Mouse (Mus musculus) spleen, adult 2 months (tissue): Measurements from ENCODE around the gene Cped1.

ENCODE experiments used
- CTCF ChIP-seq: fragments of 200-500 bp; IDR thresholded peaks from 2 replicates; pipeline ENCODE4 v1.5.1; 2011; ENCODE audit warnings: mild to moderate bottlenecking, inconsistent platforms; ENCODE audit not compliant: insufficient read depth, insufficient read length, insufficient replicate concordance; ENCODE audit errors: extremely low read depth
- POLR2A ChIP-seq: fragments of 200-500 bp; IDR thresholded peaks from 2 replicates; pipeline ENCODE4 v1.6.1; 2011; ENCODE audit warnings: low read depth, low read length, inconsistent platforms

DNA sequence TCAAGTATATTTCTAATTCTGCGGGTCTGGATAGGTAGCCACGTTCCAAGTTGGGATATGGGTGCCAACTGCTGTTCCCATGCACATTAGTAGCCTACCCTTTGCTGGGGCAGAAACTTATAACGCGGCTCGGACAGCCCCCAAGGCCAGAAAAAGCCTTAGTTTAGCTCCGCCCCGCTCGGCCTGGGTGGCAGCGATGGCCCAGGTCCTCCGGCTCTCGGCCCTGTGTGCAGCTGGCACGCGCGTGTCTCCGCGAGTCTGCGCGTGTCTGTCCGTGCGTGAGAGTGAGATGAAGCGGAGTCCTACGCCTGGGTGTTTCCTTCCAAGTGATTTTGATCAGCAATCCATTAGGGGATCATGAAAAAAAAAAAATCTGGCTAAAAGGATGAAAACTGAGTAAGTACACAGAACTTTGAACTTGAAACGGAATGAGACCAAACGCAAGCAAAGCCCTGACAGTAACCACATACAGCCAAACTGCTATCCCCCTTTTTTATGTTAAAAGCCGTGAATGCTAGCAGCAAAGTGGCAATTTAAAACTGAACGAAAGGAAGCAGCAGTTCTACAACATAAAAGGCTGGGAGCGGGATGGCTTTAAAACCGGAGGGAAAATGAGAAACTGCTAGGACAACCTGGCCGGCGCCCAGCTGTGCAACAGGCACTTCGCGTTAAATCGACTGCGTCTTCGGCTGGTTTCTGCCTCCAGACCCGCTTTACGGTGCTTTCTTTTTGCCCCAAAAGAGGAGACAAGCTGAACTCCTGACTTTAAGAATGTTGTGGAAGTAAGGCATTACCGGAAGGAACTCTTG is at the start of gene Cped1:
- TF ChIP-seq CTCF (no peak), POLR2A (no peak)
